Mouse (Mus musculus) lung, embryonic 16.5 days (tissue): ENCODE measurements around the gene Surf4. TPM values are rescaled to one million over a fixed set of nuclear protein-coding genes. Genes with fewer than 3 reads are reported as not detected.
A peak's percentile ranks its signal among the peaks of the same experiment; 100 is the strongest.

Experiments used
- ATAC-seq: fragments of 200-750 bp; cut with Nextera tagmentation; 2 replicates; pipeline ENCODE4 v1.8.0; 2017; ENCODE audit warnings: low read depth, mild to moderate bottlenecking, moderate library complexity
- H3K27ac ChIP-seq: fragments of 300-500 bp; sonication (generic); 2 replicates; pipeline ENCODE4 v1.5.1; 2014; ENCODE audit warnings: mild to moderate bottlenecking, control low read depth, low read length
- H3K27me3 ChIP-seq: fragments of 300-500 bp; sonication (generic); 2 replicates; pipeline ENCODE4 v1.6.1; 2014; ENCODE audit warnings: low read depth, low read length, mixed read lengths; ENCODE audit not compliant: control insufficient read depth, insufficient read depth
- H3K36me3 ChIP-seq: fragments of 300-500 bp; sonication (generic); 2 replicates; pipeline ENCODE4 v1.6.1; 2014; ENCODE audit warnings: low read length; ENCODE audit not compliant: control insufficient read depth, insufficient read depth
- H3K4me1 ChIP-seq: fragments of 300-500 bp; sonication (generic); replicated peaks from 2 replicates; pipeline ENCODE4 v1.6.1; 2014; ENCODE audit warnings: low read length, mixed read lengths; ENCODE audit not compliant: control insufficient read depth, insufficient read depth
- H3K4me2 ChIP-seq: fragments of 300-500 bp; sonication (generic); 2 replicates; pipeline ENCODE4 v1.6.1; 2014; ENCODE audit warnings: low read depth, low read length, control low read depth
- H3K4me3 ChIP-seq: fragments of 300-500 bp; sonication (generic); 2 replicates; pipeline ENCODE4 v1.5.1; 2014; ENCODE audit warnings: mild to moderate bottlenecking, low read length, control low read depth
- H3K9ac ChIP-seq: fragments of 300-500 bp; sonication (generic); 2 replicates; pipeline ENCODE4 v1.6.1; 2014; ENCODE audit warnings: low read length, control low read depth
- H3K9me3 ChIP-seq: fragments of 300-500 bp; sonication (generic); 2 replicates; pipeline ENCODE4 v1.6.1; 2016; ENCODE audit warnings: low read length; ENCODE audit not compliant: control insufficient read depth
- WGBS: fragments of 180-500 bp; shearing (Covaris S2); extraction: QIAGEN DNeasy Blood & Tissue Kit; methylation state at CpG from one replicate; pipeline ENCODE4 v1.1.7; 2014; 5-methylcytosine and 5-hydroxymethylcytosine counted together
- polyA plus RNA-seq: library from polyadenylated mRNA; unstranded; fragments of >200 nt; fragmentation: Nextera tagmentation; extraction: Ambion mirVana; gene quantifications from 2 replicates; pipeline ENCODE4 v1.2.1, GENCODE M21; 2015

The Surf4 gene
- 209 and 215 TPM in 2 replicates for polyA plus RNA-seq

- no peaks in the 10 kb centered on the region for H3K9me3 ChIP-seq
- WGBS = under 1% methylated on average over 65 of the region's 70 CpGs
- H3K36me3 ChIP-seq = no peaks in the 10 kb centered on the region; the same call in 1 of the 2 replicates
- H3K27me3 ChIP-seq = no peaks in the 10 kb centered on the region
- peaks cover 13% of the 10 kb centered on the region for H3K4me1 ChIP-seq
- peak within 1 kb of the TSS; percentile 87 for H3K4me2 ChIP-seq
- peak within 1 kb of the TSS; percentile 99 for H3K9ac ChIP-seq
- peak within 1 kb of the TSS; percentile 95 for H3K4me3 ChIP-seq
- peak within 1 kb of the TSS; percentile 90 for H3K27ac ChIP-seq
- ATAC-seq = peak; percentile 97
Measured at GRCm38 (mm10) chr2:26933304-26934055, at the start of gene Surf4, which contains the start of gene Stkld1. TSS of gene Surf4 (minus strand) at chr2:26933928. TSS of gene Stkld1 (plus strand) at chr2:26934047.

- H3K9me3 ChIP-seq = no peaks in the 10 kb centered on the region
- 59% methylated on average over 1 of the region's 1 CpGs for WGBS
- no peak overlapping the region for H3K27ac ChIP-seq
- H3K27me3 ChIP-seq = no peaks in the 10 kb centered on the region
- no peak overlapping the region for H3K4me2 ChIP-seq
- H3K4me1 ChIP-seq = no peaks in the 10 kb centered on the region
- H3K9ac ChIP-seq = no peak overlapping the region
- H3K4me3 ChIP-seq = no peak overlapping the region
- no peak for ATAC-seq
- no peaks in the 10 kb centered on the region for H3K36me3 ChIP-seq
Measured at GRCm38 (mm10) chr2:26980361-26980760, 46.6 kb upstream of the Surf4 start.

- H3K9me3 ChIP-seq = no peaks in the 10 kb centered on the region
- ATAC-seq = no peak
- no peak overlapping the region for H3K9ac ChIP-seq
- H3K4me2 ChIP-seq = no peak overlapping the region
- 0 out of 2 replicates have a peak, but pooled peaks cover 2% of the 10 kb centered on the region for H3K4me1 ChIP-seq
- WGBS = 39% methylated on average over 4 of the region's 4 CpGs
- H3K27ac ChIP-seq = no peak overlapping the region
- H3K4me3 ChIP-seq = no peak overlapping the region
- H3K36me3 ChIP-seq = no peaks in the 10 kb centered on the region
- H3K27me3 ChIP-seq = no peaks in the 10 kb centered on the region
Measured at GRCm38 (mm10) chr2:26973960-26974359, 40.2 kb upstream of the Surf4 start.

- no peak for ATAC-seq
- H3K9me3 ChIP-seq = no peaks in the 10 kb centered on the region
- no peak within 1 kb of the TSS for H3K9ac ChIP-seq
- no peak within 1 kb of the TSS for H3K27ac ChIP-seq
- 46% methylated on average over 3 of the region's 3 CpGs for WGBS
- no peaks in the 10 kb centered on the region for H3K27me3 ChIP-seq
- no peak within 1 kb of the TSS for H3K4me3 ChIP-seq
- no peaks in the 10 kb centered on the region for H3K36me3 ChIP-seq
- no peak within 1 kb of the TSS for H3K4me2 ChIP-seq
- H3K4me1 ChIP-seq = 0 out of 2 replicates have a peak, but pooled peaks cover 2% of the 10 kb centered on the region
Measured at GRCm38 (mm10) chr2:26973116-26973515, 39.4 kb upstream of the Surf4 start, which contains the start of gene Adamts13. TSS of gene Adamts13 (plus strand) at chr2:26973416.

GRCm38 (mm10) chr2:26967262-26967661 is 33.5 kb upstream of the Surf4 start:
- H3K27me3 ChIP-seq = no peaks in the 10 kb centered on the region
- no peaks in the 10 kb centered on the region for H3K36me3 ChIP-seq
- H3K4me3 ChIP-seq = no peak overlapping the region
- H3K27ac ChIP-seq = no peak overlapping the region
- no peak overlapping the region for H3K9ac ChIP-seq
- peaks cover 13% of the 10 kb centered on the region for H3K4me1 ChIP-seq
- 67% methylated on average over 2 of the region's 2 CpGs for WGBS
- H3K9me3 ChIP-seq = peaks cover 3% of the 10 kb centered on the region; the same call in 1 of the 2 replicates
- H3K4me2 ChIP-seq = no peak overlapping the region
- no peak for ATAC-seq

GRCm38 (mm10) chr2:26964724-26965370 is 31.1 kb upstream of the Surf4 start:
- H3K27me3 ChIP-seq = no peaks in the 10 kb centered on the region
- peak overlapping the region; percentile 99 for H3K27ac ChIP-seq
- WGBS = 10% methylated on average over 14 of the region's 14 CpGs
- H3K4me2 ChIP-seq = peak overlapping the region; percentile 91
- H3K9ac ChIP-seq = peak overlapping the region; percentile 97
- H3K36me3 ChIP-seq = peaks cover 8% of the 10 kb centered on the region
- peaks cover 3% of the 10 kb centered on the region; the same call in 1 of the 2 replicates for H3K9me3 ChIP-seq
- no peak for ATAC-seq
- H3K4me1 ChIP-seq = peaks cover 13% of the 10 kb centered on the region
- peak overlapping the region; percentile 93 for H3K4me3 ChIP-seq

- WGBS = under 1% methylated on average over 50 of the region's 50 CpGs
- Histone ChIP-seq H3K4me3 (peak within 1 kb of the TSS; percentile 93), H3K4me1 (peaks cover 13% of the 10 kb centered on the region), H3K4me2 (peak within 1 kb of the TSS; percentile 91), H3K9me3 (peaks cover 3% of the 10 kb centered on the region; the same call in 1 of the 2 replicates), H3K27ac (peak within 1 kb of the TSS; percentile 99), H3K9ac (peak within 1 kb of the TSS; percentile 97), H3K27me3 (no peaks in the 10 kb centered on the region), H3K36me3 (peaks cover 12% of the 10 kb centered on the region)
- ATAC-seq = peak; percentile 96
Measured at GRCm38 (mm10) chr2:26963923-26964723, 30.4 kb upstream of the Surf4 start, which contains the start of gene Rexo4. TSS of gene Rexo4 (minus strand) at chr2:26964386.

GRCm38 (mm10) chr2:26960756-26961155 is 27.0 kb upstream of the Surf4 start:
- no peak for ATAC-seq
- Histone ChIP-seq H3K4me2 (no peak overlapping the region), H3K9me3 (no peaks in the 10 kb centered on the region), H3K4me1 (peaks cover 13% of the 10 kb centered on the region), H3K27me3 (no peaks in the 10 kb centered on the region), H3K36me3 (peaks cover 38% of the 10 kb centered on the region), H3K9ac (no peak overlapping the region), H3K27ac (no peak overlapping the region), H3K4me3 (no peak overlapping the region)
- WGBS = 72% methylated on average over 4 of the region's 4 CpGs
